Mouse (Mus musculus) C2C12 (cell line): Measurements from ENCODE around the gene Vmn1r45.
"Not testable (repeated sequence)": the region's sequence is repeated elsewhere in the genome, so short reads cannot be mapped to it uniquely, and the experiment has no call there.

Experiments
- CEBPB ChIP-seq: IDR thresholded peaks from one replicate; pipeline ENCODE4 v1.6.1; 2011; ENCODE audit warnings: low read depth, mild to moderate bottlenecking, control low read depth, moderate library complexity
- CTCF ChIP-seq: IDR thresholded peaks from one replicate; pipeline ENCODE4 v1.5.1; 2011; ENCODE audit not compliant: control insufficient read depth, insufficient read depth, insufficient read length
- FOSL1 ChIP-seq: IDR thresholded peaks from one replicate; pipeline ENCODE4 v1.8.0; 2011; ENCODE audit warnings: mild to moderate bottlenecking, low read length; ENCODE audit not compliant: poor library complexity, insufficient read depth, severe bottlenecking
- MAX ChIP-seq: IDR thresholded peaks from one replicate; pipeline ENCODE4 v1.6.1; 2011; ENCODE audit warnings: mild to moderate bottlenecking, control low read depth
- MYOG ChIP-seq: IDR thresholded peaks from one replicate; pipeline ENCODE4 v1.6.1; 2011; ENCODE audit not compliant: control insufficient read depth, insufficient read length; ENCODE audit errors: extremely low read depth
- USF1 ChIP-seq: IDR thresholded peaks from one replicate; pipeline ENCODE4 v1.6.1; 2011; ENCODE audit warnings: low read depth, mild to moderate bottlenecking, control low read depth, moderate library complexity

DNA sequence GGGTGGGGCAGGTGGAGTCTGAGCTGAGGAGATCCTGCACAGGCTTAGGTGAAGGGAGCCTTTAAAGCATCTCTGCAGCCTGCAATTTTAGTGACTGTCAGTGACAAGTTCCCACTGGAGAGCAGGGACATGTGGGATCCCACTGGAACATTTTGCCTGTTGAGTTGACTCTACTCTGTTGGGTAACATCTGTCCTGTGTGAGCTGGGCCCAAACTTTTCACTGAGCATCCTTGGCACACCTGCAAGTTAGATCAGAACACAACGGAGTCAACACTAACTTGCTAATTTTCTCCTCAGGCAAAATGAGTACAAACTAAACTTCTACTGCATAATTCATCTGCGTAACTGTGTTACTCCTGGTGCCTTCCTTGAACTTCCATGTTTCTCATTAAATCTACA lies at the start of gene Vmn1r45:
- not testable (repeated sequence) for TF ChIP-seq CTCF, MAX, CEBPB, MYOG, FOSL1, USF1
